Mouse (Mus musculus): ENCODE results near the gene Cacna1d. TPM values are rescaled to one million over a fixed set of nuclear protein-coding genes. Genes with fewer than 3 reads are reported as not detected.

The Cacna1d gene
- total and polyA plus RNA-seq, 3 experiments, result 0.04 to 0.66 (median 0.08) TPM

- TF ChIP-seq UBTF (IDR thresholded peaks at IDR 0.05; ENCODE audit: low read depth, low read length) (no peak), SMC3 (IDR thresholded peaks at IDR 0.05; ENCODE audit: low read depth, low read length) (no peak), POLR2AphosphoS2 (IDR thresholded peaks at IDR 0.05; ENCODE audit: low read depth, low read length) (no peak), CTCF (conservative IDR thresholded peaks at IDR 0.05 in 1 of 2, IDR thresholded peaks at IDR 0.05 in 1 of 2; ENCODE audit: low read depth in 2 of 2, low read length in 2 of 2) (no peak), TCF12 (IDR thresholded peaks at IDR 0.05; ENCODE audit: low read depth, low read length) (peak; percentile 77), GABPA (IDR thresholded peaks at IDR 0.05; ENCODE audit: insufficient replicate concordance, low read depth, low read length) (no peak), MXI1 (IDR thresholded peaks at IDR 0.05; ENCODE audit: low read depth, low read length) (peak; percentile 41)
These were observed 306.7 kb downstream of the Cacna1d start (continued) for GRCm38 (mm10) chr14:30184445-30185152.

DNA sequence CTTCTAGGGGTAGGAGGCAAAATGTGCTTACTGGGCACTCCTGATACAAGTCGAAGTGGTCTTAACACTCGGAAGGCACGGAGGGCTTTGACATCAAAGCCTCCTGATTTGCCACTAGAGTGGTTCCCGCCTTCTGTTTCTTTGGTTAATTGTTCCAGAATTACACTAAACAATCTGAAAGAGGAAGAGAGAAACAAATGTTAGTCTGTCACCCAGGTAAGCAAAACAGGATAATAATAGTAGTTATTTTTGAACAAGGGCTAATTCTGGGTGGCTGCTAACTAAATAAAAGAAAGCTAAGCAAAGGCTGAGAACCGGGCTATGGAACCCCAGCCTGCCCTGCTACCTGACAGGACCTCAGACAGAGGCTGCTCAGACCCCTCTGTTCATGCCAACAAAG, 307.2 kb downstream of the Cacna1d start:
- dilution Hi-C loops (cut with MboI; ENCODE audit: extremely low pct_ligation_motif_present, extremely low pct_unique_long_range_greater_than_20kb, low sequenced_read_pairs), result no loop called here
- peak overlapping the region; percentile 91 for H3K4me2 ChIP-seq (ENCODE audit: insufficient read depth, low read depth, poor library complexity, severe bottlenecking)
- no peak overlapping the region for H3K9ac ChIP-seq (ENCODE audit: insufficient read depth, low read depth)
- no peaks in the 10 kb centered on the region for H3K36me3 ChIP-seq (replicated peaks in 1 of 2; ENCODE audit: control insufficient read depth in 1 of 2, insufficient read depth in 1 of 2, low read length in 1 of 2)
- no peak for TF ChIP-seq ZNF384 (IDR thresholded peaks at IDR 0.05; ENCODE audit: low read depth, low read length)
- TF ChIP-seq E2F4 (IDR thresholded peaks at IDR 0.05; ENCODE audit: insufficient replicate concordance, low read depth, low read length), result peak; percentile 82; the same call in 1 of the 2 replicates
- no peak for TF ChIP-seq HCFC1 (IDR thresholded peaks at IDR 0.05; ENCODE audit: low read depth, low read length)
- TF ChIP-seq EP300 (IDR thresholded peaks at IDR 0.05; ENCODE audit: low read length), result peak; percentile 20; the same call in 1 of the 2 replicates
- TF ChIP-seq MEF2A (IDR thresholded peaks at IDR 0.05; ENCODE audit: borderline replicate concordance, low read depth, low read length), result peak; percentile 58; the same call in 1 of the 2 replicates
- DNase-seq (ENCODE audit: extremely low read depth), result no peak
- H3K79me2 ChIP-seq (replicated peaks; ENCODE audit: control insufficient read depth, extremely low read depth, insufficient read depth, poor library complexity, severe bottlenecking), result no peaks in the 10 kb centered on the region
- H3K27ac ChIP-seq (ENCODE audit: insufficient read depth, low read depth), result peak overlapping the region; percentile 59
- H3K27me3 ChIP-seq (replicated peaks), result no peaks in the 10 kb centered on the region
- H3K4me1 ChIP-seq (ENCODE audit: control insufficient read depth in 1 of 2, insufficient read depth in 2 of 2), result peaks cover 16 to 42% of the 10 kb centered on the region in 2 experiments
- H3K9me3 ChIP-seq (replicated peaks; ENCODE audit: low read length), result no peaks in the 10 kb centered on the region
- H3K4me3 ChIP-seq (replicated peaks in 1 of 3; ENCODE audit: low read depth in 2 of 3, low read length in 2 of 3, poor library complexity in 1 of 3), result no peak overlapping the region
- in situ Hi-C loops (cut with MboI; ENCODE audit: low pct_ligation_motif_present, low pct_unique_long_range_greater_than_20kb, low sequenced_read_pairs), result no loop called here

DNA sequence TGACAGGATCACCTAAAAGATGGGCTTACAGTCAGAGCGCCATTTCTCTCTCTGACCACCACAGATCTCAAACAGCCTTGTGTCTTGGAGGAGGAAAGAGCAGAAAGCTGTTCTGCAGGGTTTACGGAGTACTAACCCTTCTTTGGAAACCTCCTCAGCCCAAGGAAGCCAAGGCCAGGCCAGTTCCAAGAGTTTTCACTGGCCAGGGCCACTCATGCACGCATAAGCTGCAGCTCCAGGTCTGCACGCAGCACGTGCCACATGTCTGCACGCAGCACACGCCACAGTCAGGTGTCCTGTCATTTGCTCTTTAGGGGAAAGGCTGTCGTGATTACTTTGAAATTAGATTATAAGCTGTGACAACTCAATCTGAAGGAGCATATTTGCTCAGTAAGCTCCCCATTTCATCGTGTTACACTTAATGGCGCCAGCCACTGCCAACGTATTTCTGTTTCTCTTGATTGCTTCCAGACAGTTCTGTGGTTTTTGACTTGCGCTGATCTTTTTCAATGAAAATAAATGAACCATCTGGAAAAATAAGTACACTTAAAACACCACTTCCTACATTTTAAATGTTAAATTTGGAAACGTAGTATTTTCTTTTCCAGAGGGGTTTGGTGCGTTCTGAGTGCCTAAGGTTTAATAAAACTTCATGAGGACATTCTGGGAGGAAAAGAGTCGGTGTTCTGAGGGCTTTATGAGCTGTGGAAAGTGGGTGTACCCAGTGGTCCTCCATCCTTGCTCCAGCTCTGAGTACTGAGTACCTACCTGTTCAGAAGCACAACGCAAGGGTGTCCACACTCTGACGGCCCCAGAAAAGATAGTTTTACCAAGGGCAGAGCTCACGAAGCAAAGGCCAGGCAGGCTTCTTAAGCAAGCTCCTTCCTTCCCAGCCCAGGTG, 308.4 kb downstream of the Cacna1d start:
- Histone ChIP-seq H3K9ac (ENCODE audit: insufficient read depth, low read depth) (no peak overlapping the region), H3K9me3 (replicated peaks; ENCODE audit: low read length) (no peaks in the 10 kb centered on the region), H3K27ac (ENCODE audit: insufficient read depth, low read depth) (no peak overlapping the region), H3K27me3 (replicated peaks) (no peaks in the 10 kb centered on the region), H3K4me1 (ENCODE audit: control insufficient read depth in 1 of 2, insufficient read depth in 2 of 2) (peaks cover 16 to 44% of the 10 kb centered on the region in 2 experiments), H3K79me2 (replicated peaks; ENCODE audit: control insufficient read depth, extremely low read depth, insufficient read depth, poor library complexity, severe bottlenecking) (no peaks in the 10 kb centered on the region), H3K4me2 (ENCODE audit: insufficient read depth, low read depth, poor library complexity, severe bottlenecking) (no peak overlapping the region), H3K4me3 (replicated peaks in 1 of 3; ENCODE audit: low read depth in 2 of 3, low read length in 2 of 3, poor library complexity in 1 of 3) (no peak overlapping the region), H3K36me3 (replicated peaks in 1 of 2; ENCODE audit: control insufficient read depth in 1 of 2, insufficient read depth in 1 of 2, low read length in 1 of 2) (no peaks in the 10 kb centered on the region)
- no peak for DNase-seq (ENCODE audit: extremely low read depth)
- dilution Hi-C loops (cut with MboI; ENCODE audit: extremely low pct_ligation_motif_present, extremely low pct_unique_long_range_greater_than_20kb, low sequenced_read_pairs) (no loop called here), in situ Hi-C loops (cut with MboI; ENCODE audit: low pct_ligation_motif_present, low pct_unique_long_range_greater_than_20kb, low sequenced_read_pairs) (no loop called here)
- TF ChIP-seq USF1 (IDR thresholded peaks at IDR 0.05; ENCODE audit: low read depth, low read length), result no peak
- TF ChIP-seq JUN (IDR thresholded peaks at IDR 0.05; ENCODE audit: insufficient read depth, low read depth, low read length), result no peak
- TF ChIP-seq ZC3H11A (IDR thresholded peaks at IDR 0.05; ENCODE audit: low read depth, low read length), result no peak
- TF ChIP-seq SIN3A (IDR thresholded peaks at IDR 0.05; ENCODE audit: low read length), result no peak
- TF ChIP-seq ELF1 (IDR thresholded peaks at IDR 0.05; ENCODE audit: low read depth, low read length), result no peak
- TF ChIP-seq ZNF384 (IDR thresholded peaks at IDR 0.05; ENCODE audit: low read depth, low read length), result no peak
- no peak for TF ChIP-seq RCOR1 (conservative IDR thresholded peaks at IDR 0.05; ENCODE audit: low read depth, low read length)
- TF ChIP-seq CTCF (conservative IDR thresholded peaks at IDR 0.05 in 1 of 2, IDR thresholded peaks at IDR 0.05 in 1 of 2; ENCODE audit: low read depth in 2 of 2, low read length in 2 of 2), result no peak
- no peak for TF ChIP-seq JUND (conservative IDR thresholded peaks at IDR 0.05; ENCODE audit: low read depth, low read length)
- TF ChIP-seq MAZ (IDR thresholded peaks at IDR 0.05; ENCODE audit: low read depth, low read length), result no peak
- TF ChIP-seq PAX5 (IDR thresholded peaks at IDR 0.05; ENCODE audit: low read length), result no peak
- no peak for TF ChIP-seq ZMIZ1 (IDR thresholded peaks at IDR 0.05; ENCODE audit: low read depth, low read length)

All from CH12.LX (cell line).